Mouse (Mus musculus) stomach, embryonic 14.5 days (tissue): Measurements from ENCODE around the gene Adamtsl5. TPM values are rescaled to one million over a fixed set of nuclear protein-coding genes. Genes with fewer than 3 reads are reported as not detected.
"Not testable (repeated sequence)": the region's sequence is repeated elsewhere in the genome, so short reads cannot be mapped to it uniquely, and the experiment has no call there.

ENCODE experiments used
- ATAC-seq: fragments of 200-750 bp; cut with Nextera tagmentation; 2 replicates; pipeline ENCODE4 v1.8.0; 2017; ENCODE audit warnings: low read depth, moderate TSS enrichment; ENCODE audit not compliant: insufficient number of reproducible peaks, insufficient read depth, low FRiP score
- H3K27ac ChIP-seq: fragments of 300-500 bp; sonication (generic); 2 replicates; pipeline ENCODE4 v1.5.1; 2014; ENCODE audit warnings: mild to moderate bottlenecking, low read length, moderate library complexity, mixed read lengths
- H3K27me3 ChIP-seq: fragments of 300-500 bp; sonication (generic); 2 replicates; pipeline ENCODE4 v1.6.1; 2014; ENCODE audit warnings: low read length, control low read depth, mixed read lengths; ENCODE audit not compliant: control insufficient read depth, insufficient read depth
- H3K36me3 ChIP-seq: fragments of 300-500 bp; sonication (generic); 2 replicates; pipeline ENCODE4 v1.6.1; 2014; ENCODE audit warnings: mild to moderate bottlenecking, control low read depth, low read length, moderate library complexity, mixed read lengths; ENCODE audit not compliant: control insufficient read depth, insufficient read depth
- H3K4me1 ChIP-seq: fragments of 300-500 bp; sonication (generic); 2 replicates; pipeline ENCODE4 v1.6.1; 2014; ENCODE audit warnings: low read length, control low read depth, mixed read lengths; ENCODE audit not compliant: control insufficient read depth, insufficient read depth
- H3K4me2 ChIP-seq: fragments of 300-500 bp; sonication (generic); replicated peaks from 2 replicates; pipeline ENCODE4 v1.6.1; 2014; ENCODE audit warnings: low read depth, low read length, control low read depth
- H3K4me3 ChIP-seq: fragments of 300-500 bp; sonication (generic); 2 replicates; pipeline ENCODE4 v1.5.1; 2014; ENCODE audit warnings: low read depth, low read length, control low read depth
- H3K9ac ChIP-seq: fragments of 300-500 bp; sonication (generic); replicated peaks from 2 replicates; pipeline ENCODE4 v1.6.1; 2014; ENCODE audit warnings: low read depth, mild to moderate bottlenecking, control low read depth, low read length, moderate library complexity, mixed read lengths
- H3K9me3 ChIP-seq: fragments of 300-500 bp; sonication (generic); 2 replicates; pipeline ENCODE4 v1.6.1; 2016; ENCODE audit warnings: low read depth, low read length, control low read depth; ENCODE audit not compliant: control insufficient read depth
- WGBS: fragments of 180-500 bp; shearing (Covaris S2); extraction: QIAGEN DNeasy Blood & Tissue Kit; methylation state at CpG from one replicate; pipeline ENCODE4 v1.1.7; 2014; 5-methylcytosine and 5-hydroxymethylcytosine counted together
- polyA plus RNA-seq: library from polyadenylated mRNA; unstranded; fragments of >200 nt; fragmentation: Nextera tagmentation; extraction: Ambion mirVana; gene quantifications from 2 replicates; pipeline ENCODE4 v1.2.1, GENCODE M21; 2014

Adamtsl5 gene
- polyA plus RNA-seq, 1 experiment from 2014 or later, result 13.6 TPM

DNA sequence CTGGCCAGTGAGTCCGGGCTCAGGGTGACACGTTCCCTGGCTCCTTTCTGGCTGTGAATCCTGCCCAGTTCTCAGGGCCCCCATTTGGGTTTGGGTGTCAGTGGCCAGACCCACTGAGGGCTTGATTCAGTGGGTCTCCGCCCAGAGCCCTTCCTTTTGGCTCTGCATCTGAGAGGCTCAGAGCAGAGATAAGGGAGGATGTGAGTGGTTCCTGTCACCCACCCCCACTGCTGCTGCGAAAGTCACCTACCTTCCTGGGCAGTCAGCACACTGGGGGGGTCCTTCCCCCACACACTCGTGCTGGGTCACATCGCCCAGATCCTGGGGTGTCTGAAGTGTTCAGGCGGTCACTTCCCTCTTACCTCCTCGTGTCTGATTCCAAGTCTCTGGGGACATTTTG, 4.5 kb upstream of the Adamtsl5 start:
- Histone ChIP-seq H3K9me3 (no peaks in the 10 kb centered on the region), H3K4me3 (no peak overlapping the region), H3K27me3 (peaks cover 54% of the 10 kb centered on the region), H3K4me2 (no peak overlapping the region), H3K9ac (no peak overlapping the region), H3K36me3 (no peaks in the 10 kb centered on the region), H3K4me1 (peaks cover 28% of the 10 kb centered on the region; the same call in 1 of the 2 replicates), H3K27ac (no peak overlapping the region)
- 61% methylated on average over 8 of the region's 8 CpGs for WGBS
- ATAC-seq, result no peak

DNA sequence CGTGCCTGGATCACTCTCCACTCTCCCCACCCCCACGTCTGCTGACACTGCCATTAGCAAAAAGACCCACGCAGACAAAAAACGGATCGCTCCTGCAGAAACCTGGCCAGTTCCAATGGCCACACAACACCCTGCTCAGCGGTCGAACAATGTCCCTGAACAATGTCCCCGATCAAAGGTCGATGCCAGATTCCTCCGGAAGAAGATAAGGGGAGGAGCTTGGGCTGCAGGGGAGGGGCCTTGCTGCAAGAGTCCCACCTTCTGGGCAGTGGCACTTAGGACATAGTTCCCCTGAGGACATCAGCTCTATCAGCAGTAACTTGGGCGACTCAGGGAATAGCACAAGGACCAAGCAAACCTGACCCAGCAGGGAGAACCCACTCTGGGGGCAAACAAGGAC, 3.7 kb upstream of the Adamtsl5 start:
- H3K4me2 ChIP-seq, result no peak overlapping the region
- H3K36me3 ChIP-seq, result no peaks in the 10 kb centered on the region
- ATAC-seq, result no peak
- H3K27me3 ChIP-seq, result peaks cover 52% of the 10 kb centered on the region
- 28% methylated on average over 11 of the region's 11 CpGs for WGBS
- no peak overlapping the region for H3K4me3 ChIP-seq
- peaks cover 29% of the 10 kb centered on the region; the same call in 1 of the 2 replicates for H3K4me1 ChIP-seq
- no peak overlapping the region for H3K27ac ChIP-seq
- H3K9ac ChIP-seq, result no peak overlapping the region
- H3K9me3 ChIP-seq, result no peaks in the 10 kb centered on the region

DNA sequence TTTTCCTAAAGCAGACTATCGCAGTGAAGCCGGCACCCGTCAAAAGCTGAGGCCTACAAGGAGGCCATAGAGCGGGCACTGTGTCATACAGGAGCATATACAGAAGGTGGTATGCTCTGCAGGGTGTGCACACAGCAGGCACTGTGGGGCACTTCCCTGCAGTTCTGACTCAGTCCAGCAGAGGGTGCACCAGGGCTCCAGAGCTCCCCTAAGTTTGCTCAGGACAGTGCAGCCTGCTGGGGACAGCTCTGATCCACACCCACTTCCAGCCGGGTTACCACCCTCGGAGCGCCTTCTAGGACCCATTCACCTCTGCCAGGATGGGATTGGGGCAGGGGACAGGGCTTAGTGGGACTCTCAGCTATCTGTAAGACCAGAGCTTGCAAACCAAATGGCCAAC, 2.1 kb upstream of the Adamtsl5 start:
- H3K27me3 ChIP-seq, result peaks cover 45% of the 10 kb centered on the region
- H3K36me3 ChIP-seq, result no peaks in the 10 kb centered on the region
- H3K27ac ChIP-seq, result no peak overlapping the region
- H3K4me2 ChIP-seq, result no peak overlapping the region
- no peak overlapping the region for H3K4me3 ChIP-seq
- peak; percentile 73 for ATAC-seq
- H3K4me1 ChIP-seq, result peaks cover 26% of the 10 kb centered on the region; the same call in 1 of the 2 replicates
- no peaks in the 10 kb centered on the region for H3K9me3 ChIP-seq
- 6% methylated on average over 7 of the region's 7 CpGs for WGBS
- no peak overlapping the region for H3K9ac ChIP-seq

DNA sequence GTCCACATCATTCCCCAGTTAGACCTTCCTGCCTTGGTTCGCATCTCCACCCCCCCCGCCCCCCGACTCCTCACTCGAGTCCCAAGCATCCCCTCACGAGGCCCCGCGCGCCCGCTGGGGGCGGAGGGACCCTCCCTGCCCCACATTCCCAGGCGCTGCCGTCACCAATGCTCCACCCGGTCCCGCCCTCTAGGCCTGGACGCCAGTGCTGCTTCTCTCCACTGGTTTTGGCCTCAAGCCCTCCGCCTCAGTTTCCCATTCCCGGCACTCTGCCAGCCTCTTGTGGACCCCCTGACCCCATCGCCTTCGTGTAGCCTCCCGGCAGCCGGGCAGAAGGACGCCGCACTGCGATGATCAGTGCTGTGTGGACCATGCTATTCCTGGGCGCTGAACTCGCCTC, 769 bp upstream of the Adamtsl5 start:
- H3K9me3 ChIP-seq, result no peaks in the 10 kb centered on the region
- H3K4me1 ChIP-seq, result peaks cover 28% of the 10 kb centered on the region; the same call in 1 of the 2 replicates
- ATAC-seq, result no peak
- H3K4me2 ChIP-seq, result peak overlapping the region; percentile 57
- no peak overlapping the region for H3K9ac ChIP-seq
- no peaks in the 10 kb centered on the region for H3K36me3 ChIP-seq
- peaks cover 44% of the 10 kb centered on the region for H3K27me3 ChIP-seq
- H3K4me3 ChIP-seq, result peak overlapping the region; percentile 34
- WGBS, result 19% methylated on average over 26 of the region's 26 CpGs
- H3K27ac ChIP-seq, result 0 out of 2 replicates have a peak overlapping the region, but pooled peaks have one; percentile 44

DNA sequence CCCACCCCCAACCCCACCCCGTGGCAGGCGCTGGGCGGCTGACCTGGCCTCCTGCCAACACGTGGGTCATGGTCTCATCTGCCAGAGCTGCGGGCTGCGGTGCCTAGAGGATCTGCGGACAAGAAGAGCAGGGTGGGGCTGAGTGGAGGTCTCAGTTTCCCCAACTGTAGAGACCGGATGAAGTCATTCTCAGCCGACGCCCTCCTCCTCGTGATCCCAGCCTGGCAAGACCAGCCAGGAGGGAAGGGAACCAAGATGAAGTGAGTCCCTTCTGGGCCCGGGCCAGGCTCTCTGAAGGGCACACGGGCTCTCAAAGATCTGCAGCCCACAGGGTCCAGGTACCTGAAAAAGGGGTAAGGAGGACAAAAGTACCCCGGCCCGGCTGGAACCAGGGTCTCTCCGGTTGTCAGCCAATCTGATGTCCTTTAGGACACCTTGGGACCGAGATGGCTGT, 671 bp downstream of the Adamtsl5 start:
- Histone ChIP-seq H3K9me3 (no peaks in the 10 kb centered on the region), H3K9ac (peak overlapping the region; percentile 25; the same call in 1 of the 2 replicates), H3K27ac (no peak overlapping the region), H3K36me3 (no peaks in the 10 kb centered on the region), H3K4me2 (peak overlapping the region; percentile 57), H3K4me3 (peak overlapping the region; percentile 34), H3K4me1 (peaks cover 35% of the 10 kb centered on the region; the same call in 1 of the 2 replicates), H3K27me3 (peaks cover 51% of the 10 kb centered on the region)
- WGBS, result 11% methylated on average over 17 of the region's 17 CpGs
- no peak for ATAC-seq

DNA sequence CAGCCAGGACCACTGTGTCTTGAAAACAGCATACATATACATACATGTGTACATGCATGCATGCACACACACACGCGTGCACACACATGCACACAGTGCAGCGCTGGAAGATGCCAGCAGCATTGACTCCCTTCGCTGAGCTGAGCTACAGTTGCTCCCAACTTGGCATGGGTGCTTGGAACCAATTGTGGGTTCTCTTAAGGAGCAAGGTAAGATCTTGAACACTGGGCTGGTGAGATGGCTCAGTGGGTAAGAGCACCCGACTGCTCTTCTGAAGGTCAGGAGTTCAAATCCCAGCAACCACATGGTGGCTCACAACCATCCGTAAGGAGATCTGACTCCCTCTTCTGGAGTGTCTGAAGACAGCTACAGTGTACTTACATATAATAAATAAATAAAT, 2.3 kb downstream of the Adamtsl5 start:
- H3K36me3 ChIP-seq, ATAC-seq, H3K9me3 ChIP-seq, H3K4me2 ChIP-seq, H3K4me3 ChIP-seq, H3K9ac ChIP-seq, H3K27ac ChIP-seq: not testable (repeated sequence)
- H3K4me1 ChIP-seq, result peaks cover 40% of the 10 kb centered on the region
- WGBS, result 76% methylated on average over 5 of the region's 6 CpGs
- H3K27me3 ChIP-seq, result peaks cover 64% of the 10 kb centered on the region

DNA sequence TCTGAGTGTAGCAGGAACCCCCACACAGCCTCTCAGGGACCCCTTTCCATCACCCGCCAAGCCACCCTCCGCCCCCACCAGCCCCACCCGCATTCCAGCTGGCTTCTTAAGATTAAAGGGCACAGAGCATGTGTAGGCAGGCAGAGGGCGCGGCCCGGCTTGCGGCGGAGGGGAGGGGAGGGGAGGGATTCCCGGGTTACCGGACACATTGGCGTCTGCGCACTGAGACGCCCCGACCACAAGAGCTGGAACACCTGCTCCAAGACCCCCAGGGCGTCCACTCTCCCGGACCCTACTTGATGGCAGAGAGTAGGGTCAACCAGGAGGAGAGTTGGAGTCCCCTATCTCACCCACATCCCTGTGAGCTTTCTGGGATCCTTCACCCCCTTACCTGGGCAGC, 3.1 kb downstream of the Adamtsl5 start:
- H3K9ac ChIP-seq, result no peak overlapping the region
- no peak overlapping the region for H3K27ac ChIP-seq
- H3K27me3 ChIP-seq, result peaks cover 67% of the 10 kb centered on the region
- peak overlapping the region; percentile 17; the same call in 1 of the 2 replicates for H3K4me2 ChIP-seq
- WGBS, result 4% methylated on average over 16 of the region's 16 CpGs
- no peak for ATAC-seq
- H3K9me3 ChIP-seq, result no peaks in the 10 kb centered on the region
- no peaks in the 10 kb centered on the region for H3K36me3 ChIP-seq
- H3K4me1 ChIP-seq, result peaks cover 40% of the 10 kb centered on the region
- H3K4me3 ChIP-seq, result 0 out of 2 replicates have a peak overlapping the region, but pooled peaks have one; percentile 5

DNA sequence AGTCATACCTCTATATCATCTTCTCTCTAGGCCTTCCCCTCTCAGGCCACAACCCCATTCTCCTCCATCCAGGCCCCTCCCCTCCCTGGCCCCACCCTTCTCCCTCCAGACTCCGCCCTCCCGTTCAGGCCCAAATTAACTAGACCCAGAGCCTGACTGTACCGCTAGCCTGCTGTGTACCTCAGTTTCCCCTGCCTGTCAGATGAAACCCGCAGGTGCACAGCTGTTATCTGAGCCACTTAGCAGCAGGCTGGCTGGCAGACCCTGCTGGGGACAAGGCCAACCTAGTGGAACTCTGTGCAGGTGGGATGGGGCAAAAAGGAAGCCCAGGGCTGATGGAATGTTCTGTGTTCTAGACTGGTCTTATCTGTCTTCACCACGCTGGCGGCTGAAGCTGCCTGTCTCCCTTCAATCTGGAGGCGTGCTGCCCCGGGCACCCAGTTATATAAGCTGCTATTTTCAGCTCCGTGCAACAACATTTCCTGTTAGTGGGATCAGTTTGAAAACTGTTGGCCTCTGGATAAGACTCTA, 4.0 kb downstream of the Adamtsl5 start:
- H3K27me3 ChIP-seq, result peaks cover 64% of the 10 kb centered on the region
- no peak overlapping the region; the same call in 1 of the 2 replicates for H3K4me3 ChIP-seq
- H3K27ac ChIP-seq, result no peak overlapping the region
- no peak overlapping the region; the same call in 1 of the 2 replicates for H3K4me2 ChIP-seq
- no peaks in the 10 kb centered on the region for H3K36me3 ChIP-seq
- no peak for ATAC-seq
- WGBS, result 43% methylated on average over 9 of the region's 9 CpGs
- H3K4me1 ChIP-seq, result peaks cover 36% of the 10 kb centered on the region
- H3K9ac ChIP-seq, result no peak overlapping the region
- H3K9me3 ChIP-seq, result no peaks in the 10 kb centered on the region
